Mouse (Mus musculus): ENCODE measurements around the gene Nceh1. TPM values are rescaled to one million over a fixed set of nuclear protein-coding genes. Genes with fewer than 3 reads are reported as not detected.

Nceh1 gene
- polyA plus RNA-seq, 1 experiment from 2014 or later: 14.0 TPM

- no peak overlapping the region for H3K9ac ChIP-seq
- no peak overlapping the region for H3K27ac ChIP-seq (replicated peaks)
- peaks cover 4% of the 10 kb centered on the region; the same call in 1 of the 2 replicates for H3K9me3 ChIP-seq
- WGBS: 86% methylated on average over 9 of the region's 9 CpGs
- no peak for ATAC-seq (ENCODE audit: extremely low read depth, insufficient number of reproducible peaks, low FRiP score, low TSS enrichment)
- H3K4me3 ChIP-seq: no peak overlapping the region
- peaks cover 8% of the 10 kb centered on the region for H3K36me3 ChIP-seq
- no peaks in the 10 kb centered on the region for H3K27me3 ChIP-seq (replicated peaks)
- peaks cover 23% of the 10 kb centered on the region for H3K4me1 ChIP-seq
- H3K4me2 ChIP-seq: no peak overlapping the region
These were observed 26.9 kb downstream of the Nceh1 start for GRCm38 (mm10) chr3:27209707-27210106.

- 67% methylated on average over 7 of the region's 7 CpGs for WGBS
- no peak overlapping the region for H3K27ac ChIP-seq (replicated peaks)
These were observed 27.5 kb downstream of the Nceh1 start for GRCm38 (mm10) chr3:27210271-27210670.

GRCm38 (mm10) chr3:27214016-27214816, 31.5 kb downstream of the Nceh1 start:
- H3K27ac ChIP-seq (replicated peaks): no peak overlapping the region
- peaks cover 2% of the 10 kb centered on the region; the same call in 1 of the 2 replicates for H3K9me3 ChIP-seq
- no peak overlapping the region for H3K4me3 ChIP-seq
- no peak for ATAC-seq (ENCODE audit: extremely low read depth, insufficient number of reproducible peaks, low FRiP score, low TSS enrichment)
- peaks cover 3% of the 10 kb centered on the region; the same call in 1 of the 2 replicates for H3K4me1 ChIP-seq
- WGBS: 76% methylated on average over 8 of the region's 8 CpGs
- no peak overlapping the region for H3K9ac ChIP-seq
- H3K4me2 ChIP-seq: no peak overlapping the region
- H3K36me3 ChIP-seq: peaks cover 2% of the 10 kb centered on the region
- H3K27me3 ChIP-seq (replicated peaks): no peaks in the 10 kb centered on the region

More at GRCm38 (mm10) chr3:27210271-27210670, 27.5 kb downstream of the Nceh1 start:
- H3K9me3 ChIP-seq: peaks cover 4% of the 10 kb centered on the region; the same call in 1 of the 2 replicates
- no peak overlapping the region for H3K9ac ChIP-seq
- H3K4me3 ChIP-seq: no peak overlapping the region
- H3K36me3 ChIP-seq: peaks cover 8% of the 10 kb centered on the region
- peaks cover 17% of the 10 kb centered on the region for H3K4me1 ChIP-seq
- no peak overlapping the region for H3K4me2 ChIP-seq
- ATAC-seq (ENCODE audit: extremely low read depth, insufficient number of reproducible peaks, low FRiP score, low TSS enrichment): no peak
- H3K27me3 ChIP-seq (replicated peaks): no peaks in the 10 kb centered on the region

- no peaks in the 10 kb centered on the region for H3K27me3 ChIP-seq (replicated peaks)
- H3K36me3 ChIP-seq: no peaks in the 10 kb centered on the region
- peaks cover 3% of the 10 kb centered on the region; the same call in 1 of the 2 replicates for H3K4me1 ChIP-seq
- H3K27ac ChIP-seq (replicated peaks): no peak overlapping the region
- WGBS: 83% methylated on average over 7 of the region's 7 CpGs
- H3K4me3 ChIP-seq: no peak overlapping the region
- ATAC-seq (ENCODE audit: extremely low read depth, insufficient number of reproducible peaks, low FRiP score, low TSS enrichment): no peak
- H3K9ac ChIP-seq: no peak overlapping the region
- no peaks in the 10 kb centered on the region for H3K9me3 ChIP-seq
- no peak overlapping the region for H3K4me2 ChIP-seq
These were observed 34.6 kb downstream of the Nceh1 start for GRCm38 (mm10) chr3:27217331-27217730.

- H3K9me3 ChIP-seq: no peaks in the 10 kb centered on the region
- no peak overlapping the region for H3K4me2 ChIP-seq
- H3K36me3 ChIP-seq: peaks cover 8% of the 10 kb centered on the region
- H3K4me3 ChIP-seq: no peak overlapping the region
- no peaks in the 10 kb centered on the region for H3K4me1 ChIP-seq
- no peak overlapping the region for H3K9ac ChIP-seq
- no peaks in the 10 kb centered on the region for H3K27me3 ChIP-seq (replicated peaks)
- ATAC-seq (ENCODE audit: extremely low read depth, insufficient number of reproducible peaks, low FRiP score, low TSS enrichment): no peak
- no peak overlapping the region for H3K27ac ChIP-seq (replicated peaks)
- 85% methylated on average over 5 of the region's 5 CpGs for WGBS
These were observed 35.8 kb downstream of the Nceh1 start for GRCm38 (mm10) chr3:27218604-27219003.

- no peaks in the 10 kb centered on the region for H3K27me3 ChIP-seq (replicated peaks)
- peaks cover 22% of the 10 kb centered on the region for H3K36me3 ChIP-seq
- H3K9me3 ChIP-seq: no peaks in the 10 kb centered on the region
- WGBS: 63% methylated on average over 2 of the region's 2 CpGs
- H3K4me1 ChIP-seq: no peaks in the 10 kb centered on the region
- H3K9ac ChIP-seq: no peak overlapping the region
- no peak for ATAC-seq (ENCODE audit: extremely low read depth, insufficient number of reproducible peaks, low FRiP score, low TSS enrichment)
- no peak overlapping the region for H3K27ac ChIP-seq (replicated peaks)
- H3K4me2 ChIP-seq: no peak overlapping the region
- no peak overlapping the region for H3K4me3 ChIP-seq
These were observed 39.3 kb downstream of the Nceh1 start for GRCm38 (mm10) chr3:27222052-27222451.

GRCm38 (mm10) chr3:27222488-27222887, 39.7 kb downstream of the Nceh1 start:
- H3K4me1 ChIP-seq: no peaks in the 10 kb centered on the region
- 57% methylated on average over 17 of the region's 17 CpGs for WGBS
- H3K4me2 ChIP-seq: no peak overlapping the region
- no peak overlapping the region for H3K27ac ChIP-seq (replicated peaks)
- H3K9me3 ChIP-seq: no peaks in the 10 kb centered on the region
- H3K27me3 ChIP-seq (replicated peaks): no peaks in the 10 kb centered on the region
- no peak overlapping the region for H3K4me3 ChIP-seq
- H3K9ac ChIP-seq: no peak overlapping the region
- H3K36me3 ChIP-seq: peaks cover 25% of the 10 kb centered on the region
- no peak for ATAC-seq (ENCODE audit: extremely low read depth, insufficient number of reproducible peaks, low FRiP score, low TSS enrichment)

- no peak overlapping the region for H3K4me2 ChIP-seq
- H3K36me3 ChIP-seq: peaks cover 25% of the 10 kb centered on the region
- no peak overlapping the region for H3K9ac ChIP-seq
- ATAC-seq (ENCODE audit: extremely low read depth, insufficient number of reproducible peaks, low FRiP score, low TSS enrichment): no peak
- H3K4me3 ChIP-seq: no peak overlapping the region
- H3K27ac ChIP-seq (replicated peaks): no peak overlapping the region
- H3K4me1 ChIP-seq: no peaks in the 10 kb centered on the region
- WGBS: 70% methylated on average over 3 of the region's 3 CpGs
- H3K9me3 ChIP-seq: no peaks in the 10 kb centered on the region
- no peaks in the 10 kb centered on the region for H3K27me3 ChIP-seq (replicated peaks)
These were observed 45.1 kb downstream of the Nceh1 start for GRCm38 (mm10) chr3:27227629-27228453.

- Histone ChIP-seq H3K27ac (replicated peaks) (no peak overlapping the region), H3K9ac (no peak overlapping the region), H3K4me1 (peaks cover under 1% of the 10 kb centered on the region; the same call in 1 of the 2 replicates), H3K4me2 (no peak overlapping the region), H3K27me3 (replicated peaks) (no peaks in the 10 kb centered on the region), H3K9me3 (no peaks in the 10 kb centered on the region), H3K36me3 (peaks cover 16% of the 10 kb centered on the region), H3K4me3 (no peak overlapping the region)
- 74% methylated on average over 11 of the region's 11 CpGs for WGBS
- no peak for ATAC-seq (ENCODE audit: extremely low read depth, insufficient number of reproducible peaks, low FRiP score, low TSS enrichment)
These were observed 46.0 kb downstream of the Nceh1 start for GRCm38 (mm10) chr3:27228530-27229309.

GRCm38 (mm10) chr3:27233361-27233760, 50.6 kb downstream of the Nceh1 start:
- H3K27me3 ChIP-seq (replicated peaks): no peaks in the 10 kb centered on the region
- H3K4me2 ChIP-seq: no peak overlapping the region
- peaks cover 9% of the 10 kb centered on the region for H3K4me1 ChIP-seq
- no peaks in the 10 kb centered on the region; the same call in 1 of the 2 replicates for H3K36me3 ChIP-seq
- no peak for ATAC-seq (ENCODE audit: extremely low read depth, insufficient number of reproducible peaks, low FRiP score, low TSS enrichment)
- H3K27ac ChIP-seq (replicated peaks): no peak overlapping the region
- H3K9ac ChIP-seq: no peak overlapping the region
- H3K9me3 ChIP-seq: no peaks in the 10 kb centered on the region
- 71% methylated on average over 4 of the region's 4 CpGs for WGBS
- no peak overlapping the region for H3K4me3 ChIP-seq

- ATAC-seq (ENCODE audit: extremely low read depth, insufficient number of reproducible peaks, low FRiP score, low TSS enrichment): no peak
- Histone ChIP-seq H3K27me3 (replicated peaks) (no peaks in the 10 kb centered on the region), H3K9ac (no peak overlapping the region), H3K4me1 (peaks cover 9% of the 10 kb centered on the region), H3K36me3 (no peaks in the 10 kb centered on the region; the same call in 1 of the 2 replicates), H3K27ac (replicated peaks) (no peak overlapping the region; the same call in 1 of the 2 replicates), H3K4me3 (no peak overlapping the region), H3K4me2 (no peak overlapping the region), H3K9me3 (no peaks in the 10 kb centered on the region)
- 72% methylated on average over 6 of the region's 6 CpGs for WGBS
These were observed 51.1 kb downstream of the Nceh1 start for GRCm38 (mm10) chr3:27233841-27234240.
